Mouse (Mus musculus): ENCODE data around the gene Olfr539.
"Not testable (repeated sequence)": the region's sequence is repeated elsewhere in the genome, so short reads cannot be mapped to it uniquely, and the experiment has no call there.

Gene Olfr539

GRCm38 (mm10) chr7:140659630-140660029 lies at the start of gene Olfr539:
TSS of gene Olfr539 (plus strand) at chr7:140659930.
- DNase-seq: no peak

GRCm38 (mm10) chr7:140628670-140629069 lies 31.1 kb upstream of the Olfr539 start, which contains the start of gene Olfr61:
TSS of gene Olfr61 (plus strand) at chr7:140628970.
- not testable (repeated sequence) for DNase-seq

- DNase-seq: no peak
Measured at GRCm38 (mm10) chr7:140630559-140630958, 29.2 kb upstream of the Olfr539 start.

GRCm38 (mm10) chr7:140646152-140646551 lies 13.6 kb upstream of the Olfr539 start, which contains the start of gene Olfr53:
TSS of gene Olfr53 (plus strand) at chr7:140646452.
- DNase-seq: no peak

- DNase-seq: not testable (repeated sequence)
Measured at GRCm38 (mm10) chr7:140670693-140671092, 11.0 kb downstream of the Olfr539 start.

- DNase-seq: no peak
Measured at GRCm38 (mm10) chr7:140675863-140676262, 16.1 kb downstream of the Olfr539 start.

GRCm38 (mm10) chr7:140679591-140679990 lies 19.9 kb downstream of the Olfr539 start:
- DNase-seq: not testable (repeated sequence)

GRCm38 (mm10) chr7:140681651-140682050 lies 21.9 kb downstream of the Olfr539 start, which contains the start of gene Olfr45:
TSS of gene Olfr45 (plus strand) at chr7:140681951.
- no peak for DNase-seq

- DNase-seq: no peak
Measured at GRCm38 (mm10) chr7:140696967-140697366, 37.2 kb downstream of the Olfr539 start, which contains the start of gene Olfr541. TSS of gene Olfr541 (plus strand) at chr7:140697267.

- no peak for DNase-seq
Measured at GRCm38 (mm10) chr7:140706348-140706747, 46.6 kb downstream of the Olfr539 start.

- DNase-seq: no peak
Measured at GRCm38 (mm10) chr7:140707536-140708284, 48.0 kb downstream of the Olfr539 start.

- peak; percentile 43 for DNase-seq
Measured at GRCm38 (mm10) chr7:140717155-140718055, 57.7 kb downstream of the Olfr539 start.

GRCm38 (mm10) chr7:140721095-140721494 lies 61.4 kb downstream of the Olfr539 start:
- no peak for DNase-seq

GRCm38 (mm10) chr7:140725558-140725957 lies 65.8 kb downstream of the Olfr539 start:
- DNase-seq: no peak

Measured in right cerebral cortex, adult 18-20 months (tissue).